Mouse (Mus musculus) ES-E14 (cell line): ENCODE results near the gene Papss2.

Experiments used
- HCFC1 ChIP-seq: IDR thresholded peaks from 2 replicates; pipeline ENCODE4 v1.6.1; 2012; ENCODE audit warnings: low read length, inconsistent platforms, borderline replicate concordance; ENCODE audit not compliant: insufficient read depth
- MAFK ChIP-seq: IDR thresholded peaks from 2 replicates; pipeline ENCODE4 v1.6.1; 2014; ENCODE audit warnings: mild to moderate bottlenecking, low read depth, low read length, inconsistent platforms; ENCODE audit not compliant: insufficient read depth
- ZC3H11A ChIP-seq: IDR thresholded peaks from 2 replicates; pipeline ENCODE4 v1.6.1; 2012; ENCODE audit warnings: low read depth, mild to moderate bottlenecking, inconsistent platforms, low read length, borderline replicate concordance
- ZNF384 ChIP-seq: IDR thresholded peaks from 2 replicates; pipeline ENCODE4 v1.6.1; 2012; ENCODE audit warnings: low read depth, low read length, inconsistent platforms

DNA sequence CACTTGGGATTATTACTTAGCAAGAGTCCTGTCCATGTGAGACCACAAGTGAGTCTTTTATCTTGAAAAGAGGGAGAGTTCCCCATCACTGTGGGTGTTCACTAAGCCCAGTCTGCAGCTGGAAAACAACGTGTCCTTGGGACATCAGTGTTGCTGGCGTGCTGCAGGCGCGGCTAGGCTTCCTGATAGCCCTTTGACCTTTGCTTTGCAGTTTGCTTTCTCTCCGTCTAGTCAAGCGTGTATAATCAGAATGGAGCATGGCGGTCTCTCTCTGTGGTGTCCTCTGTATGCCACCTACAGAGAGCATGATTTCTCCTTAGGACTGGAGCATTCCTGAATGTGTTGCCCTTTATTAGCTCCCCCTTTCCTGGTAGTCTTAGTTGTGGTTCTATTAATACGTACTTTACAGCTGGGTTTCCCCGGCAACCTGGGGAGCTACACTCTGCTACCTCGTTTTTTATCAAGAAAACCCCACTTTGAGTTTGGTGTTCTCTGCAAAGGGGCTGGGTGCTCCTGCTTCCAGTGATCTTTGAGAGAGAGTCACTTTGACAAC, 52.5 kb downstream of the Papss2 start:
- no peak for TF ChIP-seq HCFC1
- TF ChIP-seq ZC3H11A: no peak
- TF ChIP-seq ZNF384: no peak
- TF ChIP-seq MAFK: no peak
